Mouse (Mus musculus) kidney, adult 2 months (tissue): ENCODE data around the gene Ewsr1.

Experiments
- CTCF ChIP-seq: fragments of 200-500 bp; conservative IDR thresholded peaks from 2 replicates; pipeline ENCODE4 v1.5.1; 2011; ENCODE audit warnings: low read depth, mild to moderate bottlenecking, control low read depth, low read length, moderate library complexity, mixed read lengths; ENCODE audit not compliant: insufficient read depth, insufficient read length
- POLR2A ChIP-seq: fragments of 200-500 bp; IDR thresholded peaks from one replicate; pipeline ENCODE4 v1.6.1; 2011; ENCODE audit warnings: low read depth, low read length, control low read depth

GRCm38 (mm10) chr11:5132751-5133150 lies 33.7 kb upstream of the Ewsr1 start:
- TF ChIP-seq POLR2A (no peak), CTCF (no peak)
